In the genomic region with DNA sequence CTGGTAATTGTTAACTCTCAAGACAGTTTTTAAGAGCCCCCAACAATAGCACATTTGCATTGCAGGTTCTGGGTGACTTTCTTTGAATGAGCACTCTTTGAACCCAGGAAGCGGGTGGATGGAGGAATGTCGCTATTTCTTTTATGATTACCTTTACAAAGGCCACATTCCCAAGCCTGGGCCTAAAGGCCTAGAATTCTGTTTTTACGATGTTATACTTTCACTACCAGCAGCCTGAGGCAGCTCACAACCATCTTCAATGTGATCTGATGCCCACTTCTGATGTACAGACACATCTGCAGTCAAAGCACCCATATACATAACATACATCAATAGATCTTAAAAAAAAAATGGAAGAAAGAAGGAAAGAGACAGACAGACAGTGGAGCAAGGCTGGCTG, we compare ENCODE assay signal across 2 mouse cellular contexts. TPM values are rescaled to one million over a fixed set of nuclear protein-coding genes. Genes with fewer than 3 reads are reported as not detected.
"Had no signal": no experiment of that assay in that cellular context is flagged by ENCODE, and none has a peak within 500 bp of the region (broad histone marks: within the 10 kb centered on the region; RNA-seq: fewer than 3 reads in every experiment).

No protein-coding gene starts in this region.

RNA-seq across cellular contexts. Expression of a gene that starts 32.1 kb away (rescaled TPM):
- total RNA-seq: granulocyte monocyte progenitor cell, adult 5-6 weeks; hematopoietic stem cell, adult 5-6 weeks had no signal
